Mouse (Mus musculus) kidney, embryonic 14.5 days (tissue): Measurements from ENCODE around the gene Dnajb3. TPM values are rescaled to one million over a fixed set of nuclear protein-coding genes. Genes with fewer than 3 reads are reported as not detected.

Experiments used
- ATAC-seq: fragments of 200-750 bp; cut with Nextera tagmentation; 2 replicates; pipeline ENCODE4 v1.8.0; 2017; ENCODE audit warnings: moderate number of reproducible peaks, mild to moderate bottlenecking, moderate TSS enrichment, moderate library complexity; ENCODE audit not compliant: low FRiP score, low TSS enrichment
- H3K27ac ChIP-seq: fragments of 300-500 bp; sonication (generic); 2 replicates; pipeline ENCODE4 v1.5.1; 2014; ENCODE audit warnings: low read depth, mild to moderate bottlenecking, low read length, moderate library complexity, mixed read lengths
- H3K27me3 ChIP-seq: fragments of 300-500 bp; sonication (generic); 2 replicates; pipeline ENCODE4 v1.6.1; 2014; ENCODE audit warnings: mild to moderate bottlenecking, low read length; ENCODE audit not compliant: control insufficient read depth, insufficient read depth
- H3K36me3 ChIP-seq: fragments of 300-500 bp; sonication (generic); 2 replicates; pipeline ENCODE4 v1.6.1; 2014; ENCODE audit warnings: low read length, mixed read lengths; ENCODE audit not compliant: control insufficient read depth, insufficient read depth
- H3K4me1 ChIP-seq: fragments of 300-500 bp; sonication (generic); 2 replicates; pipeline ENCODE4 v1.6.1; 2014; ENCODE audit warnings: low read length, mixed read lengths; ENCODE audit not compliant: control insufficient read depth, insufficient read depth
- H3K4me2 ChIP-seq: fragments of 300-500 bp; sonication (generic); replicated peaks from 2 replicates; pipeline ENCODE4 v1.6.1; 2014; ENCODE audit warnings: low read depth, mild to moderate bottlenecking, low read length
- H3K4me3 ChIP-seq: fragments of 300-500 bp; sonication (generic); 2 replicates; pipeline ENCODE4 v1.5.1; 2014; ENCODE audit warnings: mild to moderate bottlenecking, low read length
- H3K9ac ChIP-seq: fragments of 300-500 bp; sonication (generic); 2 replicates; pipeline ENCODE4 v1.6.1; 2014; ENCODE audit warnings: low read depth, mild to moderate bottlenecking, low read length, moderate library complexity
- H3K9me3 ChIP-seq: fragments of 300-500 bp; sonication (generic); 2 replicates; pipeline ENCODE4 v1.6.1; 2016; ENCODE audit warnings: low read length; ENCODE audit not compliant: control insufficient read depth
- WGBS: fragments of 180-500 bp; shearing (Covaris S2); extraction: QIAGEN DNeasy Blood & Tissue Kit; methylation state at CpG from one replicate; pipeline ENCODE4 v1.1.7; 2014; 5-methylcytosine and 5-hydroxymethylcytosine counted together
- polyA plus RNA-seq: library from polyadenylated mRNA; unstranded; fragments of >200 nt; fragmentation: Nextera tagmentation; extraction: Ambion mirVana; gene quantifications from 2 replicates; pipeline ENCODE4 v1.2.1, GENCODE M21; 2014

Gene Dnajb3
- polyA plus RNA-seq, 1 experiment from 2014 or later: 12.7 TPM

DNA sequence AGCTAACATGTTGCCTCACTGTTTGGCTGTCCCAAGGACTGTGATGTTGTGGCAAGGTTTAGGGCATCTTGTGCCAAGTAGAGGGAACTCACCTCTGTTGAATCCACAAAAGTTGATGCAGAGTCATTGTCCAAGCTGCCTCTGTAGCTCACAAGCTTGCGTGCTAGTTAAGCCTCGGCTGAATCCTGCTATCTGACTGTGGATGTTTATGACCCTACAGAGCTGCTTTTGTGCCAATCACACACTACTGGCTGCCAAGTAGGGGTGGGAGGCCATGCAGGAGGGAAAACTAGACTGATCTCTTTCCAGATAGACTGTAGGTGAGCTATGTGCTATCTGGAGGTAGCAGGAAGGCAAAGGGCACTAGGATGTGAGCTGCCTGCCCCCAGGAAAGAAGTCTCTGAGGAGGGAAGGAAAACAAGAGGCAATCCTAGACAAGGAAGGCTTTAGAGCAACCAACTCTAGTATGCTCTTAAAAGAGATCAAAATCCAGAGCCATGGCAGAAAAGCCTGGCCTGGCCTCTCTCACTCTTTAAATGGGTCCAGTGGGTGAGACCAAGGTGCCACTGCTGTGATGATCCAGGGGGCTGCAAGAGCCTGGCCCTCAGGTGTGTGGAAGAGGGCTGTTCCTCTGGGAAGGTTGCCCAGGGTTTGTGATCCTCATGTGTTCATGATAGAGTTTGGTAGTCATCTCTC is 8.3 kb upstream of the Dnajb3 start:
- Histone ChIP-seq H3K36me3 (no peaks in the 10 kb centered on the region), H3K9ac (no peak overlapping the region), H3K4me3 (no peak overlapping the region), H3K9me3 (peaks cover 60% of the 10 kb centered on the region), H3K4me1 (no peaks in the 10 kb centered on the region), H3K27ac (no peak overlapping the region), H3K4me2 (no peak overlapping the region), H3K27me3 (no peaks in the 10 kb centered on the region)
- ATAC-seq: no peak
- WGBS: 76% methylated on average over 2 of the region's 2 CpGs

DNA sequence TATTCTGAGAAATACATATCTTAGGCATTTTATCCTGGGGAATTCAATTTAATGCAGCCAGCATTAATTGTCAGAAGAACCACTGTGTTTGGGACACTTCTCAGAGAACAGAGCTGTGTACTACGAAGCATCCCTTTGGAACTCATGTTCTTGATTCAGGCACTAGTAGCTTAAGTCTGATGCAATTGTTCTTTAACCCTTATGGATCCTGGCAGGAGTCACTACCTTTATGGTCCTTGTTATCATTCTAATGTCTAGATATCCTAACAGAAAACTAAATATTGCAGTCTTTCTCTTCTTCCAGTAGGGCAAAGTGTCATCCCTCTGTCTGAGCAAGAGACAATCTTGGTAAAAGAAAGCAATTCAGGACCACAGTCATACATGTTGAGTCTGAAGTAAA is 7.5 kb upstream of the Dnajb3 start:
- Histone ChIP-seq H3K4me3 (no peak overlapping the region), H3K9ac (no peak overlapping the region), H3K4me2 (no peak overlapping the region), H3K27me3 (no peaks in the 10 kb centered on the region), H3K9me3 (peaks cover 60% of the 10 kb centered on the region), H3K27ac (no peak overlapping the region), H3K4me1 (no peaks in the 10 kb centered on the region), H3K36me3 (no peaks in the 10 kb centered on the region)
- WGBS: 84% methylated on average over 1 of the region's 1 CpGs
- no peak for ATAC-seq

DNA sequence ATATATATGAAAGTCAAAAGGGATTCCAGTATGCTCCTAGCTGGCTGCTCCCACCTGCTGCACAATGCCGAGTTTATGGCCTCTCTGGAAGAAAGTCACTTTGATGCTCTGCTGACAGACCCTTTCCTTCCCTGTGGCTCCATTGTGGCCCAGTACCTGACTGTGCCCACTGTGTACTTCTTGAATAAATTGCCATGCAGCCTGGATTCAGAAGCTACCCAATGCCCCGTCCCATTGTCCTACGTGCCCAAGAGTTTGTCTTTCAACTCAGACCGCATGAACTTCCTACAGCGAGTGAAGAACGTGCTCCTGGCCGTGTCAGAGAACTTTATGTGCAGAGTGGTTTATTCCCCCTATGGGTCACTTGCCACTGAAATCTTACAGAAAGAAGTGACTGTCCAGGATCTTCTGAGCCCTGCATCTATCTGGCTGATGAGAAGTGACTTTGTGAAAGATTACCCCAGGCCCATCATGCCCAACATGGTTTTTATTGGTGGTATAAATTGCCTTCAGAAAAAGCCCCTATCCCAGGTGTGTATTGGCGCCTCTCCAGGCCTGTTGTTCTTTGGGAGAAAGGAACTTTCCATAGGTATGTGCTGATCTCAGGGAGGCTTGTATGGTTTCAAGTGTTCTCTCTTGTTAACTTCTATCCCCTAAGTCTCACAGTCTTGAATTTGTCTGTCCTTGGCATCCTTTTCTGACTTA is 6.9 kb upstream of the Dnajb3 start:
- ATAC-seq: peak; percentile 40; the same call in 1 of the 2 replicates
- Histone ChIP-seq H3K36me3 (no peaks in the 10 kb centered on the region), H3K9me3 (peaks cover 58% of the 10 kb centered on the region), H3K4me1 (no peaks in the 10 kb centered on the region), H3K4me2 (no peak overlapping the region), H3K9ac (no peak overlapping the region), H3K27me3 (no peaks in the 10 kb centered on the region), H3K27ac (no peak overlapping the region), H3K4me3 (no peak overlapping the region)
- 61% methylated on average over 8 of the region's 8 CpGs for WGBS

DNA sequence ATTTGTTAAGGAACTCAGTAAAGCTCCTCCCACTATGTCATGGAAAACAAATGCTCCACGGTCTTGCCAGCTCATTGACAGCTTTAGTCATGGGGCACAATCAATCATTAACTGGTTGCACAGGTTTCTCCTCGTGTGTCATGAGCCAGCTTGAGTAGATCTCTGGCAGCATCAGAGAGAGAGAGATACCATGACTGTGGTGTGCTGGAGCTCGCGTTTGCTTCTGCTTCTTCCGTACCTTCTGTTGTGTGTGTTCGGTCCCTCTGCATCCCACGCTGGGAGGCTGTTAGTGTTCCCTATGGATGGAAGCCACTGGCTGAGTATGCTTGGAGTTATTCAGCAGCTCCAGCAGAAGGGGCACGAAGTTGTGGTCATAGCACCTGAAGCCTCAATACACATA is 6.2 kb upstream of the Dnajb3 start, which contains the start of gene Ugt1a1:
TSS of gene Ugt1a1 (plus strand) at position 148 of the 400 bp plus-strand sequence.
- Histone ChIP-seq H3K9me3 (peaks cover 52% of the 10 kb centered on the region), H3K36me3 (no peaks in the 10 kb centered on the region), H3K4me3 (no peak within 1 kb of the TSS), H3K27ac (no peak within 1 kb of the TSS), H3K9ac (no peak within 1 kb of the TSS), H3K27me3 (no peaks in the 10 kb centered on the region), H3K4me1 (no peaks in the 10 kb centered on the region), H3K4me2 (no peak within 1 kb of the TSS)
- 68% methylated on average over 8 of the region's 8 CpGs for WGBS
- ATAC-seq: peak; percentile 21; the same call in 1 of the 2 replicates

DNA sequence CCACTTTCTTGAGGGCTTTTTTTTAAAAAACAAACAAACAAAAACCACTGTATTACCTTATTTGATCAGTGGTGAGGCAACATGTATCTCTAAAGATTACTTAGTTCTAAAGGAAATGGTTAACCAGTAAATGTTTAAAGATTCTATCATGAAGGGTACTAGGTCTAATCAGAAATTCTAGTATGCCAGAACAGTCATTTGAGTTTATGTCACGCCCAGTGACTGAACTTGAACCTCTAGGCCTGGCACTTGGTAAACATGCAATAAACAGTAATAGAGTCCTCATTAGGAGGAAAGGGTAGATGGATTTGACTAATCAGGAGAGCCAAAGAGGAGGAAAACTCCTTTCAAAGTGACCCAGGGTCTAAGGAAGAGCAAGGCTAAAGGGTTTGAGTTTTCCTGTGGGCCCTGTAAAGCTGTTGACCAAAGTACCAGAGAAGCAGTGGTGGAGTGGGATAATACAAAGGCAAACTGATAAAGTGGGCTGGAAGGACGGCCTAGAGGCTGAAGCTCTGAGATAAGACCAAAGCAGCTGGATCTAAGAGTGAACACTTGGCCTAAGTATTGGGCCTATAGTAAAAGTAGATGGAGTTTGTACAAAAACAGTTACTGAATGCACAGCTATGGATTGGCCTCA is 1.4 kb upstream of the Dnajb3 start:
- Histone ChIP-seq H3K27me3 (no peaks in the 10 kb centered on the region), H3K4me3 (no peak overlapping the region), H3K4me1 (no peaks in the 10 kb centered on the region), H3K9ac (no peak overlapping the region), H3K9me3 (peaks cover 8% of the 10 kb centered on the region), H3K27ac (no peak overlapping the region), H3K4me2 (no peak overlapping the region), H3K36me3 (no peaks in the 10 kb centered on the region)
- WGBS: 82% methylated on average over 2 of the region's 2 CpGs
- ATAC-seq: no peak

DNA sequence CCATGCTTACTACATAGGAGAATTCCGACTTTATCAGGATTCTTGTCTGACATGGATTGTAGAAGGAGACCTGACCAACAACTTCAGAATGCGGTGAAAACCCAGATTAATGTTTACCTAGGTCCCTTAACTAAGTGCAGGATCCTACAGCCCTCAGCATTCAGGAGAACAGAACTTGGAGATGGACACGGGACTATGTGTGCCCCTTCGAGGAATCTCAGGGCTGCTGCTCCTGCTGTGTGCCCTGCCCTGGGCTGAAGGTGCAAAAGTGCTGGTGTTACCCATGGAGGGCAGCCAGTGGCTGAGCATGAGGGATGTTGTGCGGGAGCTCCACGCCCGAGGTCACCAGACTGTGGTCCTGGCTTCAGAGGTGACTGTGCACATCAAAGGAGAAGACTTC is 5.1 kb downstream of the Dnajb3 start, which contains the start of gene Ugt1a2:
TSS of gene Ugt1a2 (plus strand) at position 146 of the 400 bp plus-strand sequence.
- no peak within 1 kb of the TSS for H3K4me2 ChIP-seq
- H3K4me1 ChIP-seq: no peaks in the 10 kb centered on the region
- H3K36me3 ChIP-seq: no peaks in the 10 kb centered on the region
- H3K9me3 ChIP-seq: no peaks in the 10 kb centered on the region; the same call in 1 of the 2 replicates
- WGBS: 71% methylated on average over 7 of the region's 7 CpGs
- H3K4me3 ChIP-seq: no peak within 1 kb of the TSS
- H3K27ac ChIP-seq: no peak within 1 kb of the TSS
- no peak within 1 kb of the TSS; the same call in 1 of the 2 replicates for H3K9ac ChIP-seq
- ATAC-seq: no peak
- no peaks in the 10 kb centered on the region for H3K27me3 ChIP-seq

DNA sequence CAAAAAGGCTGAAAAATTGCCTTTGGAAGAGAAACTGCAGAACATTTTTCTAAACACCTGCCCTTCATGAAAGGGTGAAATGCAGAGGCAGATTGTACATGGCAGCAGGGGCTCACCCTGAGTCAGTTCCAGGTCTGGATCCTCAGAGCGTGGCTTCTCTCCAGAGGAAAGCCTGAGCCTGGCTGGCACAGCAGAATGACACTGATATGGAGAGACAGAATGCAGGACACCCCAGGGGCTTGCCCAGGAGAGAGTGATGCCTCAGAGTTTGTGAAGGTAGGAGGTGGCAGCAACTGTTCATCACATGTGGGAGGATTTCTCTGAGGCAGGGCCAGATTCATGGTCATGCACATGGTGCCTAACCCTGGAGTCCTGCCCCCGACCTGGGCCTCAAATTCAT is 5.6 kb downstream of the Dnajb3 start:
- Histone ChIP-seq H3K4me2 (no peak overlapping the region), H3K27me3 (no peaks in the 10 kb centered on the region), H3K9ac (no peak overlapping the region), H3K4me3 (no peak overlapping the region), H3K36me3 (no peaks in the 10 kb centered on the region), H3K27ac (no peak overlapping the region), H3K4me1 (no peaks in the 10 kb centered on the region), H3K9me3 (no peaks in the 10 kb centered on the region; the same call in 1 of the 2 replicates)
- no peak for ATAC-seq
- 71% methylated on average over 2 of the region's 2 CpGs for WGBS

DNA sequence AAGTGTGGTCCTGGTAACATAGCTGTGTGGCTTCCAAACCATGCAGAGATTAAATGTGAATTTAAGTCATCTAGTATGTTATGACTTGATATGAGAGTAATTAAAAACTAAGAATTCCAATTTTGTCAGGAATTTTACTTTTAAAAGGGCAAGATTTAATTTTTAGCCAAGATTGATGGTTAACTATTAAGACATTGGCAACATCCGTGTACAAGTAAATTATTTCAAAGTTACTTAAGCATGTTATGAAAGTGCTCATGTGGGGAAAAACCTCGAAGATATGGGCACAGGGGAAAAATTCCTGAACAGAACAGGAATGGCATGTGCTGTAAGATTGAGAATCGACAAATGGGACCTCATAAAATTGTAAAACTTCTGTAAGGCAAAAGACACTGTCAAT is 8.1 kb downstream of the Dnajb3 start:
- Histone ChIP-seq H3K27ac (no peak overlapping the region), H3K4me2 (no peak overlapping the region), H3K9me3 (no peaks in the 10 kb centered on the region), H3K27me3 (no peaks in the 10 kb centered on the region), H3K9ac (no peak overlapping the region), H3K4me1 (no peaks in the 10 kb centered on the region), H3K4me3 (no peak overlapping the region), H3K36me3 (no peaks in the 10 kb centered on the region)
- ATAC-seq: no peak
- WGBS: 66% methylated on average over 3 of the region's 3 CpGs

DNA sequence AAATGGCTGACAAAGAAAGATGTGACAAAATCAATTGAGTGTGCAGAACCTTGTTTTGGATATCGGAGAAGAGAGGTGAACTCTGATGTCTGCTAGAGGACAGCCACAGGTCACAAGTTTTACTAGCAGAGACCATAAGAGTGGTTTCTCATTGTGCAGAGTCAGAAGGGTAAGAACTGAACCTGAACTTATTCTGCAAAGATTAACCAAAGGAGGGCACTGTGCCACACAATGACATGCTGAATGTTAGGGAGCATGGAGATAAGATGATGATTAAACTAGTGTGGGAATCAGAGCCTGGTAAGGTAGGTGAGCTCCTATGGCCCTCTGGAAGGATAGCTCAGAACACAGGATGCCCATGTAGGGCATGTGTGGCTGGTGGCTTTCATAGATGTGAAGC is 9.9 kb downstream of the Dnajb3 start:
- WGBS: 41% methylated on average over 1 of the region's 1 CpGs
- no peak overlapping the region for H3K4me3 ChIP-seq
- H3K9me3 ChIP-seq: no peaks in the 10 kb centered on the region
- H3K4me2 ChIP-seq: no peak overlapping the region
- H3K27me3 ChIP-seq: no peaks in the 10 kb centered on the region
- no peak overlapping the region for H3K27ac ChIP-seq
- no peaks in the 10 kb centered on the region for H3K36me3 ChIP-seq
- ATAC-seq: no peak
- H3K4me1 ChIP-seq: no peaks in the 10 kb centered on the region
- no peak overlapping the region for H3K9ac ChIP-seq
